Mouse (Mus musculus) liver, embryonic 14.5 days (tissue): ENCODE measurements around the gene Ccdc194. TPM values are rescaled to one million over a fixed set of nuclear protein-coding genes. Genes with fewer than 3 reads are reported as not detected.
"Not testable (repeated sequence)": the region's sequence is repeated elsewhere in the genome, so short reads cannot be mapped to it uniquely, and the experiment has no call there.

ENCODE experiments used
- ATAC-seq: fragments of 200-750 bp; cut with Nextera tagmentation; 2 replicates; pipeline ENCODE4 v1.8.0; 2017; ENCODE audit warnings: moderate number of reproducible peaks, mild to moderate bottlenecking, moderate library complexity; ENCODE audit not compliant: insufficient read depth
- DNase-seq, 3 experiments: peaks; one replicate each; pipeline ENCODE4 v3.0.0-alpha.2; 2012 to 2013; ENCODE audit warnings: low read depth in 3 of 3, low spot score in 3 of 3
- H3K27ac ChIP-seq: fragments of 300-500 bp; sonication (generic); 2 replicates; pipeline ENCODE4 v1.5.1; 2014; ENCODE audit warnings: moderate library complexity, mild to moderate bottlenecking, control low read depth, inconsistent platforms
- H3K27me3 ChIP-seq: fragments of 300-500 bp; sonication (generic); 2 replicates; pipeline ENCODE4 v1.6.1; 2014; ENCODE audit warnings: mild to moderate bottlenecking, low read length, moderate library complexity; ENCODE audit not compliant: control insufficient read depth, insufficient read depth
- H3K36me3 ChIP-seq: fragments of 300-500 bp; sonication (generic); replicated peaks from 2 replicates; pipeline ENCODE4 v1.6.1; 2014; ENCODE audit warnings: low read depth; ENCODE audit not compliant: control insufficient read depth, insufficient read depth
- H3K4me1 ChIP-seq, 2 experiments: fragments of 200-500 bp in 1 of 2; fragments of 300-500 bp in 1 of 2; sonication (generic) in 1 of 2; replicated peaks; 2 replicates each; pipeline ENCODE4 v1.6.1; 2012 to 2014; ENCODE audit warnings: antibody characterized with exemption in 1 of 2, inconsistent platforms in 1 of 2, low read length in 1 of 2; ENCODE audit not compliant: control insufficient read depth in 2 of 2, insufficient read depth in 2 of 2
- H3K4me2 ChIP-seq: fragments of 300-500 bp; sonication (generic); 2 replicates; pipeline ENCODE4 v1.6.1; 2014; ENCODE audit warnings: low read depth, mild to moderate bottlenecking, control low read depth, moderate library complexity
- H3K4me3 ChIP-seq, 2 experiments: fragments of 200-500 bp in 1 of 2; fragments of 300-500 bp in 1 of 2; sonication (generic) in 1 of 2; 2 replicates each; pipeline ENCODE4 v1.5.1; 2012 to 2014; ENCODE audit warnings: low read depth in 2 of 2, low read length in 2 of 2, mild to moderate bottlenecking in 2 of 2, control low read depth in 1 of 2, inconsistent platforms in 1 of 2, moderate library complexity in 1 of 2; ENCODE audit not compliant: insufficient read depth in 1 of 2
- H3K9ac ChIP-seq: fragments of 300-500 bp; sonication (generic); replicated peaks from 2 replicates; pipeline ENCODE4 v1.6.1; 2014; ENCODE audit warnings: mild to moderate bottlenecking, control low read depth, moderate library complexity
- H3K9me3 ChIP-seq: fragments of 300-500 bp; sonication (generic); 2 replicates; pipeline ENCODE4 v1.6.1; 2016; ENCODE audit warnings: low read length, mixed read lengths; ENCODE audit not compliant: control insufficient read depth
- CTCF ChIP-seq: IDR thresholded peaks from 2 replicates; pipeline ENCODE4 v1.5.1; 2016; ENCODE audit warnings: antibody characterized with exemption, low read depth, control low read depth
- EP300 ChIP-seq: IDR thresholded peaks from 2 replicates; pipeline ENCODE4 v1.6.1; 2016; ENCODE audit warnings: antibody characterized with exemption, low read depth
- WGBS: fragments of 180-500 bp; shearing (Covaris S2); extraction: QIAGEN DNeasy Blood & Tissue Kit; methylation state at CpG from one replicate; pipeline ENCODE4 v1.1.7; 2014; ENCODE audit not compliant: insufficient replicate concordance; 5-methylcytosine and 5-hydroxymethylcytosine counted together
- polyA plus RNA-seq, 2 experiments: library from polyadenylated mRNA; depleted of rRNA in 1 of 2; stranded (reverse) in 1 of 2; unstranded in 1 of 2; fragments of >200 nt; fragmentation: Nextera tagmentation in 1 of 2; extraction: Ambion mirVana in 1 of 2; gene quantifications; 2 replicates each; pipeline versions ENCODE4 v1.2.1 to v1.2.3; 2012 to 2014

The Ccdc194 gene
- polyA plus RNA-seq, 2 experiments, result 0.09 to 0.19 TPM

DNA sequence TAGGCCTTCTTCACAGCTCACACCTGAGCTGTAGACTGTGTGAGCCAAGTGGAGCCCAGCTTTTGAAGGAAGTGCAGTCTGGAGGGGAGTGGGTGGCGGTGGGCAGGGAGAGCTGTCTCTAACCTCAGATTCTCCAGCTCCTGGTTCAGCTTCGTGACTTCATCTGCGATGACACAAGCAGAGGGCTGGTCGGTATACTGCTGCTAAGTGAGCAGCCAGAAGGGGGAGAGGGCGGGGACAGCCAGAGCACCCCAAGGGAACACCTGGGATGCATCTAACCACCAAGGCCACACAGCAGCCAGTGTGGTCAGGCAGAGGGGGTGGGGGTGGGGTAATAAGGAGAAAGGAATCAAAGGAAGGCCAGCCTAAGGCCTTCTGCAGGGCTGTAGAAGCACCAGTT lies 10.2 kb upstream of the Ccdc194 start:
- Histone ChIP-seq H3K4me2 (peak overlapping the region; percentile 65; the same call in 1 of the 2 replicates), H3K27me3 (no peaks in the 10 kb centered on the region), H3K9me3 (no peaks in the 10 kb centered on the region), H3K36me3 (no peaks in the 10 kb centered on the region), H3K9ac (no peak overlapping the region), H3K4me1 (peaks cover 8% of the 10 kb centered on the region in 2 experiments), H3K4me3 (no peak overlapping the region), H3K27ac (no peak overlapping the region)
- DNase-seq (no peak), ATAC-seq (no peak)
- 63% methylated on average over 5 of the region's 5 CpGs for WGBS
- TF ChIP-seq EP300 (no peak), CTCF (no peak)

DNA sequence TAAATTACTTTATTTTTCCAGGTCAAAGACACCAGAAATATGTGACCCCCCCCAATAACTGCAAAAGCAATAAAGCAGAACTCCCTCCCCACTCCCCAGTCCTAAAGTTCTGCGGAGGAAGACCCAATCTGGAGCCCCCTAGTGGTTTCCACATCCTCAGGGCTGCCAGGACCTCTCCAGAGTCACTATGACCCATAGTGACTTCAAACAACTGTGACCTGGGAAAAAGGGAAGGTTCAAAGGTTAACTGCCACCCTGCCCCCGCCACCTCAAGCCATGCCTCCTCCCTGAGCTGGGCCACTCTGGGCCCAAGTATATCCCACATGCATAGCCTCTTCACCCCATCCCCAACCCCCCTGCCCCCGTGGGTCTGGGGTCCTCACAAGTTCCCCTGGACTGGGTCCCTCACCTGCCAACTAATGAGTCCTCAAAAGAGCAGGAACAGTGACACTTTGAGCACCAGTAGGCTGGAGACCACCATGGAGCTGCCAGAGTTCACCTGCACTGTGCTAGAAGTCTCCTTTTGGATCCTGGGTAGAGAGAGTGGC lies 8.8 kb upstream of the Ccdc194 start:
- DNase-seq, result no peak
- no peak overlapping the region for H3K4me3 ChIP-seq
- H3K4me2 ChIP-seq, result no peak overlapping the region
- no peaks in the 10 kb centered on the region for H3K9me3 ChIP-seq
- no peaks in the 10 kb centered on the region for H3K27me3 ChIP-seq
- H3K4me1 ChIP-seq, result peaks cover 8% of the 10 kb centered on the region in 2 experiments
- WGBS, result 51% methylated on average over 3 of the region's 3 CpGs
- H3K27ac ChIP-seq, result no peak overlapping the region
- no peaks in the 10 kb centered on the region for H3K36me3 ChIP-seq
- no peak overlapping the region for H3K9ac ChIP-seq
- ATAC-seq, result no peak
- TF ChIP-seq CTCF (peak; percentile 15; the same call in 1 of the 2 replicates), EP300 (no peak)

DNA sequence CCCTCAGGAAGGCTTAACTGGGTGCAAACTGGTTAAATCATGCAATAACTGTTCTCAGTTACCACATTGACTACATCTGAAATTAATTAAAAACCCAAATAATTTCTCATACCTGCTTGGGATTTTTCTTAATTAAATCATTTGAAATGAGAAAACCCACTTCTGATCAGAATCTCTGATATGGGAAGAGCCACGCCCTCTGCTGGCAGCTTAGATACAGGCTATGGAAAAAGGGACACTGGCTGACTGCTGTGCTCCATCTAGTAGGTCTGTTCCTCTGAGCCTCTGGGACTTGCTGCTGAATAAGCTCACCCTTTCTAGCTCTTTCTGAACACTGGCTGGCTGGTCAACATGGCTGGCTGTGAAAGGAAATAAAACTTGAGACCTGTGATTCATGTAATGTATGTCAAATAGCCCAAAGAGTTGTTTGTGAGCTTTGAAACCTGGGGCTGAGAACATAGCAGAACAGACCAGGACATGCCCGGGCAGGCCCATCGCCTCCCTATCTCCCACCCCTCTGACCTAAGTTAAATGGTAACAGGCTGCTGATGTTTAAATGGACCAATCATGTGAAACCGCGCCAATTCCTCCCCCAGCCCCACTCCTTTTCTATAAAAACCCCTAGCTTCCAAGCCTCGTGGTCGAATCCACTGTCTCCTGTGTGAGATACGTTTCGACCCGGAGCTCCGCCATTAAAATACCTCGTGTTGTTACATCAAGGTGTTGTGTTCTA lies 5.4 kb upstream of the Ccdc194 start:
- not testable (repeated sequence) for H3K27ac ChIP-seq, DNase-seq, ATAC-seq, H3K4me1 ChIP-seq, H3K4me3 ChIP-seq, H3K27me3 ChIP-seq, H3K36me3 ChIP-seq, H3K9me3 ChIP-seq, H3K9ac ChIP-seq, H3K4me2 ChIP-seq
- WGBS, result 51% methylated on average over 5 of the region's 12 CpGs
- peak; percentile 43; the same call in 1 of the 2 replicates for TF ChIP-seq CTCF

DNA sequence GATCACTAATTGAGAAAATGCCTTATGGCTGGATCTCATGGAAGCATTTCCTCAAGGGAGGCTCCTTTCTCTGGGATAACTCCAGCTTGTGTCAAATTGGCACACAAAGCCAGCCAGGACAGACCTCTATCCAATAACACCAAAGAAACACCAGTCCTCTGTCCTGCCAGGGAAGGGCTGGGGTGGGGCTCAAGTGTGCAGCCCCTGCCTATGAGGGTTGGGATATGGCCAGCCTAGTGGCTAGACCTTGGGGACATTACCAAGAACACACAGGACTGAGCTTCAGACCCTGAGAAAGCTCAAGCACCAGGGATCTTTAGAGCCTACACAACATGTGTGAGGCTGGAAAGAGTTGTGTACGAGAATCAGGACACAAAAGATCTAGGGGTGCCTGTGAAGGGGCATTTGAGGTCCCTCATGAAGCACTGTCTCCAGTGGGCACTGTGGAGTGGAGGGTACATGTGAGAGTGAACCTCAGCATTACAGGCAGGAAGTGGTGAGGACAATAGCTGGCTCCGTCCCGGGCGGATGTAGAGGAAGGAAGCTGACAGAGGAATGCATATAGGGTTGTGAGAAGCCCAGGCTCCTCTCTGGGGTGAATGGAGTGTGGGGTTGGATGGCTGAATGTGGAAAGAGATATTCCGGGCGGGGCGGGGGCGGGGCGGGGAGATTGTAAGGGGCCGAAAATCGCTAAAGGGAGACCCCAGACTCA lies 3.0 kb upstream of the Ccdc194 start:
- no peaks in the 10 kb centered on the region for H3K9me3 ChIP-seq
- peaks cover 15% of the 10 kb centered on the region for H3K27me3 ChIP-seq
- no peak for DNase-seq
- no peak overlapping the region for H3K27ac ChIP-seq
- no peaks in the 10 kb centered on the region for H3K36me3 ChIP-seq
- no peak overlapping the region for H3K9ac ChIP-seq
- TF ChIP-seq CTCF, result no peak
- TF ChIP-seq EP300, result no peak
- 18% methylated on average over 11 of the region's 11 CpGs for WGBS
- no peak overlapping the region for H3K4me3 ChIP-seq
- no peak overlapping the region for H3K4me2 ChIP-seq
- peaks cover 0 to 5% of the 10 kb centered on the region in 2 experiments; a peak in 2 of 4 replicates for H3K4me1 ChIP-seq
- ATAC-seq, result peak; percentile 31; the same call in 1 of the 2 replicates
